Mouse (Mus musculus): ENCODE measurements around the gene Naaa. TPM values are rescaled to one million over a fixed set of nuclear protein-coding genes. Genes with fewer than 3 reads are reported as not detected.

The Naaa gene
- total and polyA plus RNA-seq, 3 experiments, result 14.5 to 16.2 (median 15.4) TPM

DNA sequence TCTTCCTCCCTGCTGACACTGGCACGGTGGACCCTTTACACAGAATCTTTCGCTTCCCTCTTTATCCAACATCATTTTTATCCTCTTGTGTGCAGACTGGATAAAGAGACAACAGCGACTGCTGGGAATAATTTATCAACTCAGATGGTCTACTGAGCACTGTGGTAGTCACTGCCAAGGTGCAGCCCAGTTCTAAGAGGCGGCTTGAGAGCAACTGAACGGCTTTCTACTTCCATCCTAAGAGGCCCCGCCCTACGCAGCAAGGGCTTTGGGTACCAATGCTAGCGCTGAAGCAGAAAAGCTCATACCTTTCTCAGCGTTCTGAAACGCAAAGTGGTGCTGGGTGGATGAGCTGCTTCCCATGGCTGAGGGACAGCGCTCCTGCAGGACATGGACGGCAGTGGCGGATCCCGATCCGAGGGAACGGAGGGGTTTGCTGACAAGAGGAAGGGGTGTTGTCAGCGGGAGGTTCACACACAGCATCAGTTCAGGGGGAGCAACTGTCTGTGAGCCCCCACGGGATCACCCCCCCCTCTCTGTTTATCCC is 25.1 kb downstream of the Naaa start:
- in situ Hi-C loops (cut with MboI; ENCODE audit: low pct_ligation_motif_present, low pct_unique_long_range_greater_than_20kb, low sequenced_read_pairs) (no loop called here), dilution Hi-C loops (cut with MboI; ENCODE audit: extremely low pct_ligation_motif_present, extremely low pct_unique_long_range_greater_than_20kb, low sequenced_read_pairs) (no loop called here)
- DNase-seq (ENCODE audit: extremely low read depth), result no peak
- Histone ChIP-seq H3K79me2 (replicated peaks; ENCODE audit: control insufficient read depth, extremely low read depth, insufficient read depth, poor library complexity, severe bottlenecking) (no peaks in the 10 kb centered on the region), H3K4me2 (ENCODE audit: insufficient read depth, low read depth, poor library complexity, severe bottlenecking) (no peak overlapping the region), H3K27ac (ENCODE audit: insufficient read depth, low read depth) (no peak overlapping the region), H3K36me3 (replicated peaks in 1 of 2; ENCODE audit: control insufficient read depth in 1 of 2, insufficient read depth in 1 of 2, low read length in 1 of 2) (peaks cover 0 to 5% of the 10 kb centered on the region in 2 experiments), H3K9ac (ENCODE audit: insufficient read depth, low read depth) (no peak overlapping the region), H3K4me1 (ENCODE audit: control insufficient read depth in 1 of 2, insufficient read depth in 2 of 2) (no peaks in the 10 kb centered on the region), H3K27me3 (replicated peaks) (no peaks in the 10 kb centered on the region), H3K4me3 (replicated peaks in 1 of 3; ENCODE audit: low read depth in 2 of 3, low read length in 2 of 3, poor library complexity in 1 of 3) (no peak overlapping the region), H3K9me3 (replicated peaks; ENCODE audit: low read length) (no peaks in the 10 kb centered on the region)
- TF ChIP-seq RAD21 (IDR thresholded peaks at IDR 0.05; ENCODE audit: low read depth, low read length) (no peak), MEF2A (IDR thresholded peaks at IDR 0.05; ENCODE audit: borderline replicate concordance, low read depth, low read length) (no peak), UBTF (IDR thresholded peaks at IDR 0.05; ENCODE audit: low read depth, low read length) (no peak), HCFC1 (IDR thresholded peaks at IDR 0.05; ENCODE audit: low read depth, low read length) (no peak), SMC3 (IDR thresholded peaks at IDR 0.05; ENCODE audit: low read depth, low read length) (no peak), USF1 (IDR thresholded peaks at IDR 0.05; ENCODE audit: low read depth, low read length) (no peak), ETS1 (conservative IDR thresholded peaks at IDR 0.05; ENCODE audit: low read depth, low read length) (no peak), JUND (conservative IDR thresholded peaks at IDR 0.05; ENCODE audit: low read depth, low read length) (no peak), ELF1 (IDR thresholded peaks at IDR 0.05; ENCODE audit: low read depth, low read length) (no peak), JUN (IDR thresholded peaks at IDR 0.05; ENCODE audit: insufficient read depth, low read depth, low read length) (no peak), CHD1 (IDR thresholded peaks at IDR 0.05; ENCODE audit: low read depth, low read length) (no peak), MXI1 (IDR thresholded peaks at IDR 0.05; ENCODE audit: low read depth, low read length) (no peak), TCF12 (IDR thresholded peaks at IDR 0.05; ENCODE audit: low read depth, low read length) (no peak), SIN3A (IDR thresholded peaks at IDR 0.05; ENCODE audit: low read length) (no peak), POLR2A (IDR thresholded peaks at IDR 0.05; ENCODE audit: low read depth, low read length) (no peak), PAX5 (IDR thresholded peaks at IDR 0.05; ENCODE audit: low read length) (no peak), E2F4 (IDR thresholded peaks at IDR 0.05; ENCODE audit: insufficient replicate concordance, low read depth, low read length) (no peak)

DNA sequence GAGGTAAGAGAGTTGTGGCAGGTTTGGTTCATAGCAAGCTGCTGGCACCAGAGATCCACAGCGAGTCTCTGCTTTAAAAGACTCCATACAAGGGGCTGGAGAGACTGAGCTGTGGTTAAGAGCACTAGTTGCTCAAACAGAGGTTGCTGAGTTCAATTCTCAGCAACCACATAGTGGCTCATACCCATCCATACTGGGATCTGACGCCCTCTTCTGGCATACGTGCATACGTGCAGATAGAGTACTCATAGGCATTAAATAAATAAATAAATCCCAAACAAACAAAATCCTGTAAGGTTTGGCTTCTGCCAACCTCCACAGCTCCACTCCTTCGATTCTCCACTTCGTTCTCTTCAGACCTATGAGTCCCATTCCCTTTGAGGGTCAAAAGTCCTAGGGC is 25.9 kb downstream of the Naaa start:
- Histone ChIP-seq H3K9me3 (replicated peaks; ENCODE audit: low read length) (no peaks in the 10 kb centered on the region), H3K4me1 (ENCODE audit: control insufficient read depth in 1 of 2, insufficient read depth in 2 of 2) (no peaks in the 10 kb centered on the region; a peak in 1 of 4 replicates), H3K4me3 (replicated peaks in 1 of 3; ENCODE audit: low read depth in 2 of 3, low read length in 2 of 3, poor library complexity in 1 of 3) (no peak overlapping the region), H3K36me3 (replicated peaks in 1 of 2; ENCODE audit: control insufficient read depth in 1 of 2, insufficient read depth in 1 of 2, low read length in 1 of 2) (peaks cover 0 to 5% of the 10 kb centered on the region in 2 experiments), H3K9ac (ENCODE audit: insufficient read depth, low read depth) (no peak overlapping the region), H3K4me2 (ENCODE audit: insufficient read depth, low read depth, poor library complexity, severe bottlenecking) (no peak overlapping the region), H3K79me2 (replicated peaks; ENCODE audit: control insufficient read depth, extremely low read depth, insufficient read depth, poor library complexity, severe bottlenecking) (no peaks in the 10 kb centered on the region), H3K27me3 (replicated peaks) (no peaks in the 10 kb centered on the region), H3K27ac (ENCODE audit: insufficient read depth, low read depth) (no peak overlapping the region)
- DNase-seq (ENCODE audit: extremely low read depth), result no peak
- TF ChIP-seq NELFE (IDR thresholded peaks at IDR 0.05; ENCODE audit: low read depth, low read length), result no peak
- TF ChIP-seq RCOR1 (conservative IDR thresholded peaks at IDR 0.05; ENCODE audit: low read depth, low read length), result no peak
- no peak for TF ChIP-seq SIN3A (IDR thresholded peaks at IDR 0.05; ENCODE audit: low read length)
- TF ChIP-seq USF2 (conservative IDR thresholded peaks at IDR 0.05; ENCODE audit: low read depth, low read length), result no peak
- no peak for TF ChIP-seq IRF4 (IDR thresholded peaks at IDR 0.05; ENCODE audit: low read depth, low read length)
- no peak for TF ChIP-seq TBP (conservative IDR thresholded peaks at IDR 0.05; ENCODE audit: low read depth, low read length)
- TF ChIP-seq NRF1 (IDR thresholded peaks at IDR 0.05; ENCODE audit: low read depth, low read length), result no peak
- no peak for TF ChIP-seq E2F4 (IDR thresholded peaks at IDR 0.05; ENCODE audit: insufficient replicate concordance, low read depth, low read length)
- no peak for TF ChIP-seq RAD21 (IDR thresholded peaks at IDR 0.05; ENCODE audit: low read depth, low read length)
- no peak for TF ChIP-seq MAX (IDR thresholded peaks at IDR 0.05; ENCODE audit: low read length)
- no peak for TF ChIP-seq ZNF384 (IDR thresholded peaks at IDR 0.05; ENCODE audit: low read depth, low read length)
- no peak for TF ChIP-seq JUND (conservative IDR thresholded peaks at IDR 0.05; ENCODE audit: low read depth, low read length)
- no peak for TF ChIP-seq PAX5 (IDR thresholded peaks at IDR 0.05; ENCODE audit: low read length)
- no peak for TF ChIP-seq MEF2A (IDR thresholded peaks at IDR 0.05; ENCODE audit: borderline replicate concordance, low read depth, low read length)
- no peak for TF ChIP-seq USF1 (IDR thresholded peaks at IDR 0.05; ENCODE audit: low read depth, low read length)
- TF ChIP-seq BHLHE40 (IDR thresholded peaks at IDR 0.05; ENCODE audit: low read depth, low read length), result no peak
- dilution Hi-C loops (cut with MboI; ENCODE audit: extremely low pct_ligation_motif_present, extremely low pct_unique_long_range_greater_than_20kb, low sequenced_read_pairs) (no loop called here), in situ Hi-C loops (cut with MboI; ENCODE audit: low pct_ligation_motif_present, low pct_unique_long_range_greater_than_20kb, low sequenced_read_pairs) (no loop called here)

Data from CH12.LX (cell line).